Mouse (Mus musculus) ES-E14 (cell line): ENCODE data around the gene Camk1.

Experiments
- HCFC1 ChIP-seq: IDR thresholded peaks from 2 replicates; pipeline ENCODE4 v1.6.1; 2012; ENCODE audit warnings: low read length, inconsistent platforms, borderline replicate concordance; ENCODE audit not compliant: insufficient read depth
- MAFK ChIP-seq: IDR thresholded peaks from 2 replicates; pipeline ENCODE4 v1.6.1; 2014; ENCODE audit warnings: mild to moderate bottlenecking, low read depth, low read length, inconsistent platforms; ENCODE audit not compliant: insufficient read depth
- ZC3H11A ChIP-seq: IDR thresholded peaks from 2 replicates; pipeline ENCODE4 v1.6.1; 2012; ENCODE audit warnings: low read depth, mild to moderate bottlenecking, inconsistent platforms, low read length, borderline replicate concordance
- ZNF384 ChIP-seq: IDR thresholded peaks from 2 replicates; pipeline ENCODE4 v1.6.1; 2012; ENCODE audit warnings: low read depth, low read length, inconsistent platforms

DNA sequence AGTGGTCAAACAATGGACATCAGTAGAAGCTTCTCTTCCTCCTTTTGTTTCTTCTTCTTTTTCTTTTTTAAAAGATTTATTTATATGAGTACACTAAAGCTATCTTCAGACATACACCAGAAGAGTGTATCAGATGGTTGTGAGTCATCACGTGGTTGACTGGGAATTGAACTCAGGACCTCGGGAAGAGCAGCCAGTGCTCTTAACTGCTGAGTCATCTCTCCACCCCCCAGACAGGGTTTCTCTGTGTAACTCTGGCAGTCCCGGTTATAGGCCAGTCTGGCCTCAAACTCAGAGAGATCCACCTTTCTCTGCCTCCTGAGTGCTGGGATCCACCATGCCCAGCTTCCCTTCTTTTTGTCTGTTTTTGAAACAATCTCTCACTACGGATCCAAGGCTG, 47.1 kb downstream of the Camk1 start:
- TF ChIP-seq ZC3H11A (no peak), MAFK (peak; percentile 85), ZNF384 (no peak), HCFC1 (no peak)
